Mouse (Mus musculus) forebrain, embryonic 15.5 days (tissue): ENCODE measurements around the gene Strbp. TPM values are rescaled to one million over a fixed set of nuclear protein-coding genes. Genes with fewer than 3 reads are reported as not detected.
"Not testable (repeated sequence)": the region's sequence is repeated elsewhere in the genome, so short reads cannot be mapped to it uniquely, and the experiment has no call there.

Experiments used
- ATAC-seq: fragments of 200-750 bp; cut with Nextera tagmentation; replicated peaks from 2 replicates; pipeline ENCODE4 v1.8.0; 2017; ENCODE audit warnings: mild to moderate bottlenecking, moderate TSS enrichment, moderate library complexity
- H3K27ac ChIP-seq: fragments of 300-500 bp; sonication (generic); replicated peaks from 2 replicates; pipeline ENCODE4 v1.5.1; 2015; ENCODE audit warnings: mild to moderate bottlenecking, inconsistent platforms
- H3K27me3 ChIP-seq: fragments of 300-500 bp; sonication (generic); 2 replicates; pipeline ENCODE4 v1.6.1; 2015; ENCODE audit warnings: inconsistent platforms
- H3K36me3 ChIP-seq: fragments of 300-500 bp; sonication (generic); 2 replicates; pipeline ENCODE4 v1.6.1; 2015; ENCODE audit warnings: mild to moderate bottlenecking, inconsistent platforms
- H3K4me1 ChIP-seq: fragments of 300-500 bp; sonication (generic); 2 replicates; pipeline ENCODE4 v1.6.1; 2015; ENCODE audit warnings: inconsistent platforms
- H3K4me2 ChIP-seq: fragments of 300-500 bp; sonication (generic); replicated peaks from 2 replicates; pipeline ENCODE4 v1.6.1; 2015; ENCODE audit warnings: mild to moderate bottlenecking, inconsistent platforms
- H3K4me3 ChIP-seq: fragments of 300-500 bp; sonication (generic); 2 replicates; pipeline ENCODE4 v1.5.1; 2015; ENCODE audit warnings: mild to moderate bottlenecking, inconsistent platforms
- H3K9ac ChIP-seq: fragments of 300-500 bp; sonication (generic); replicated peaks from 2 replicates; pipeline ENCODE4 v1.6.1; 2015; ENCODE audit warnings: mild to moderate bottlenecking, inconsistent platforms
- H3K9me3 ChIP-seq: fragments of 300-500 bp; sonication (generic); 2 replicates; pipeline ENCODE4 v1.6.1; 2016; ENCODE audit warnings: inconsistent platforms
- WGBS: fragments of 180-500 bp; shearing (Covaris S2); methylation state at CpG from one replicate; pipeline ENCODE4 v1.1.7; 2015; ENCODE audit warnings: mixed read lengths; 5-methylcytosine and 5-hydroxymethylcytosine counted together
- polyA plus RNA-seq: library from polyadenylated mRNA; unstranded; fragments of >200 nt; fragmentation: Nextera tagmentation; extraction: Ambion mirVana; gene quantifications from 2 replicates; pipeline ENCODE4 v1.2.1, GENCODE M21; 2015

Strbp gene
- polyA plus RNA-seq, 1 experiment from 2014 or later = 110 TPM

- no peaks in the 10 kb centered on the region for H3K9me3 ChIP-seq
- no peak overlapping the region for H3K9ac ChIP-seq
- peaks cover 10% of the 10 kb centered on the region for H3K4me1 ChIP-seq
- H3K27ac ChIP-seq = no peak overlapping the region
- ATAC-seq = no peak
- H3K27me3 ChIP-seq = no peaks in the 10 kb centered on the region
- peaks cover 41% of the 10 kb centered on the region for H3K36me3 ChIP-seq
- no peak overlapping the region for H3K4me2 ChIP-seq
- no peak overlapping the region for H3K4me3 ChIP-seq
- 95% methylated on average over 4 of the region's 4 CpGs for WGBS
Observed at GRCm38 (mm10) chr2:37511134-37511901, 192.3 kb downstream of the Strbp start.

GRCm38 (mm10) chr2:37505856-37506255 is 197.8 kb downstream of the Strbp start:
- ATAC-seq, H3K4me1 ChIP-seq, H3K27ac ChIP-seq, H3K9me3 ChIP-seq, H3K9ac ChIP-seq, H3K4me3 ChIP-seq, H3K27me3 ChIP-seq, H3K4me2 ChIP-seq: not testable (repeated sequence)
- WGBS = 90% methylated on average over 2 of the region's 2 CpGs
- peaks cover 47% of the 10 kb centered on the region for H3K36me3 ChIP-seq

GRCm38 (mm10) chr2:37497321-37497720 is 206.3 kb downstream of the Strbp start:
- no peak for ATAC-seq
- H3K9me3 ChIP-seq = no peaks in the 10 kb centered on the region
- H3K4me1 ChIP-seq = no peaks in the 10 kb centered on the region
- no peaks in the 10 kb centered on the region for H3K27me3 ChIP-seq
- 97% methylated on average over 4 of the region's 4 CpGs for WGBS
- H3K4me2 ChIP-seq = no peak overlapping the region
- H3K36me3 ChIP-seq = peaks cover 56% of the 10 kb centered on the region
- no peak overlapping the region for H3K9ac ChIP-seq
- H3K4me3 ChIP-seq = no peak overlapping the region
- H3K27ac ChIP-seq = no peak overlapping the region

- Histone ChIP-seq H3K4me2 (no peak overlapping the region), H3K4me1 (no peaks in the 10 kb centered on the region), H3K27ac (no peak overlapping the region), H3K9me3 (no peaks in the 10 kb centered on the region), H3K27me3 (no peaks in the 10 kb centered on the region), H3K4me3 (no peak overlapping the region), H3K36me3 (peaks cover 66% of the 10 kb centered on the region), H3K9ac (no peak overlapping the region)
- WGBS = 96% methylated on average over 2 of the region's 2 CpGs
- no peak for ATAC-seq
Observed at GRCm38 (mm10) chr2:37488956-37489355, 214.7 kb downstream of the Strbp start.

- H3K36me3 ChIP-seq = peaks cover 62% of the 10 kb centered on the region
- no peaks in the 10 kb centered on the region for H3K4me1 ChIP-seq
- no peak overlapping the region for H3K9ac ChIP-seq
- H3K9me3 ChIP-seq = no peaks in the 10 kb centered on the region
- no peaks in the 10 kb centered on the region for H3K27me3 ChIP-seq
- no peak for ATAC-seq
- H3K4me2 ChIP-seq = no peak overlapping the region
- H3K27ac ChIP-seq = no peak overlapping the region
- no peak overlapping the region for H3K4me3 ChIP-seq
Observed at GRCm38 (mm10) chr2:37486408-37486807, 217.3 kb downstream of the Strbp start.

- no peak for ATAC-seq
- H3K9me3 ChIP-seq = no peaks in the 10 kb centered on the region
- no peak overlapping the region for H3K9ac ChIP-seq
- no peak overlapping the region for H3K4me3 ChIP-seq
- 96% methylated on average over 1 of the region's 1 CpGs for WGBS
- no peak overlapping the region for H3K27ac ChIP-seq
- no peaks in the 10 kb centered on the region for H3K4me1 ChIP-seq
- peaks cover 61% of the 10 kb centered on the region for H3K36me3 ChIP-seq
- H3K4me2 ChIP-seq = no peak overlapping the region
- H3K27me3 ChIP-seq = no peaks in the 10 kb centered on the region
Observed at GRCm38 (mm10) chr2:37485370-37485769, 218.3 kb downstream of the Strbp start.

- Histone ChIP-seq H3K4me1 (no peaks in the 10 kb centered on the region), H3K27me3 (no peaks in the 10 kb centered on the region), H3K36me3 (peaks cover 55% of the 10 kb centered on the region), H3K9me3 (no peaks in the 10 kb centered on the region), H3K4me3 (no peak overlapping the region), H3K4me2 (no peak overlapping the region), H3K9ac (no peak overlapping the region), H3K27ac (no peak overlapping the region)
- no peak for ATAC-seq
- 100% methylated on average over 2 of the region's 2 CpGs for WGBS
Observed at GRCm38 (mm10) chr2:37484165-37484564, 219.5 kb downstream of the Strbp start.

GRCm38 (mm10) chr2:37480039-37480438 is 223.6 kb downstream of the Strbp start:
- H3K9ac ChIP-seq = no peak overlapping the region
- H3K9me3 ChIP-seq = no peaks in the 10 kb centered on the region
- H3K4me2 ChIP-seq = no peak overlapping the region
- no peaks in the 10 kb centered on the region for H3K27me3 ChIP-seq
- no peaks in the 10 kb centered on the region for H3K4me1 ChIP-seq
- H3K36me3 ChIP-seq = peaks cover 68% of the 10 kb centered on the region
- no peak overlapping the region for H3K4me3 ChIP-seq
- ATAC-seq = no peak
- H3K27ac ChIP-seq = no peak overlapping the region
- 91% methylated on average over 2 of the region's 2 CpGs for WGBS

- H3K27me3 ChIP-seq = no peaks in the 10 kb centered on the region
- H3K36me3 ChIP-seq = peaks cover 64% of the 10 kb centered on the region
- no peak overlapping the region for H3K4me2 ChIP-seq
- no peak for ATAC-seq
- H3K9ac ChIP-seq = no peak overlapping the region
- H3K4me3 ChIP-seq = no peak overlapping the region
- H3K9me3 ChIP-seq = no peaks in the 10 kb centered on the region
- H3K27ac ChIP-seq = no peak overlapping the region
- no peaks in the 10 kb centered on the region for H3K4me1 ChIP-seq
Observed at GRCm38 (mm10) chr2:37479559-37479958, 224.1 kb downstream of the Strbp start.

GRCm38 (mm10) chr2:37466266-37466665 is 237.4 kb downstream of the Strbp start:
- WGBS = 97% methylated on average over 4 of the region's 4 CpGs

GRCm38 (mm10) chr2:37460707-37461106 is 243.0 kb downstream of the Strbp start:
- H3K9ac ChIP-seq = no peak overlapping the region
- no peak for ATAC-seq
- 0 out of 2 replicates have a peak, but pooled peaks cover 3% of the 10 kb centered on the region for H3K36me3 ChIP-seq
- H3K4me2 ChIP-seq = no peak overlapping the region
- H3K27me3 ChIP-seq = no peaks in the 10 kb centered on the region
- WGBS = 96% methylated on average over 4 of the region's 4 CpGs
- H3K4me3 ChIP-seq = no peak overlapping the region
- H3K4me1 ChIP-seq = no peaks in the 10 kb centered on the region
- no peak overlapping the region for H3K27ac ChIP-seq
- H3K9me3 ChIP-seq = no peaks in the 10 kb centered on the region

More at GRCm38 (mm10) chr2:37466266-37466665, 237.4 kb downstream of the Strbp start:
- Histone ChIP-seq H3K36me3 (peaks cover 11% of the 10 kb centered on the region), H3K27me3 (no peaks in the 10 kb centered on the region), H3K27ac (no peak overlapping the region), H3K4me3 (no peak overlapping the region), H3K9me3 (no peaks in the 10 kb centered on the region), H3K4me1 (no peaks in the 10 kb centered on the region), H3K9ac (no peak overlapping the region), H3K4me2 (no peak overlapping the region)
- no peak for ATAC-seq

GRCm38 (mm10) chr2:37452376-37452760 is 251.3 kb downstream of the Strbp start:
- H3K4me2 ChIP-seq = peak overlapping the region; percentile 78
- peak overlapping the region; percentile 92 for H3K27ac ChIP-seq
- H3K4me1 ChIP-seq = peaks cover 17% of the 10 kb centered on the region
- peak; percentile 88 for ATAC-seq
- no peaks in the 10 kb centered on the region for H3K9me3 ChIP-seq
- H3K27me3 ChIP-seq = no peaks in the 10 kb centered on the region
- H3K36me3 ChIP-seq = no peaks in the 10 kb centered on the region
- peak overlapping the region; percentile 98 for H3K9ac ChIP-seq
- WGBS = under 1% methylated on average over 21 of the region's 24 CpGs
- peak overlapping the region; percentile 94 for H3K4me3 ChIP-seq
